Mouse (Mus musculus): ENCODE measurements around the gene Hist1h1c.

DNA sequence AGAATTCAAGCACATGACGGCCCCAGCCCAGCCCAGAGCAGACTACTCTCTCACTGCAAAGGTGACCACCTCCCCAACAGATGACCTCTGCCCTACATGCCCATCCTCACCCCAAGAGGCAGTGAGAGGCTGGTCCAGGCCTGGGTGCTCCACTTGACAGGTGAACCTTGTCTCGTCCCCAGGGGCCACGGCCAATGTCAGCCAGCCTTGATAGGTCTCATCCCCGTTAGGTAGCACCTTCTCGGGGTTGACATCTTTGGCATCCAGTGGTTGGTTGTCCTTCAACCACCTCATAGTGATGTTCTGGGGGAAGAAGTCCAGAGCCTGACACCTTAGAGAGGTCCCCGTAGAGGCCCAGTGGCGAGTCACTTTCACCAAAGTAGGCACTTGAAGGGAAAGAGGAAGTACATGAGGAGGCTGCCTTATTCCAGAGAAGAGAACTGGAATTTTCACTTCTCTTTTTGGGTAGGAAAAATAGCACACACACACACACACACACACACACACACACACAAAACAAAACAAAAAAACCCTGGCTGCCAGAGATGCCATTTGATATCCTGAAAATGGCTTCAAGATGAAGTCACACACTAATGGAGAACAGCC lies 32.8 kb upstream of the Hist1h1c start:
- TF ChIP-seq CTCF (IDR thresholded peaks at IDR 0.05; ENCODE audit: extremely low read depth, insufficient read depth, insufficient read length, insufficient replicate concordance), result no peak
- TF ChIP-seq POLR2A (IDR thresholded peaks at IDR 0.05; ENCODE audit: low read depth, low read length), result no peak
